Mouse (Mus musculus) adrenal gland, adult 2 months (tissue): Measurements from ENCODE around the gene Gpr84. TPM values are rescaled to one million over a fixed set of nuclear protein-coding genes. Genes with fewer than 3 reads are reported as not detected.

Source experiments
- DNase-seq: peaks from one replicate; pipeline ENCODE4 v3.0.0; 2021
- long read RNA-seq: library from polyadenylated mRNA; stranded (forward); transcript quantifications from one replicate; pipeline ENCODE4 v2.0.0, GENCODE M21; 2021
- polyA plus RNA-seq: library from polyadenylated mRNA; depleted of rRNA; stranded (reverse); fragments of >200 nt; gene quantifications from 2 replicates; pipeline ENCODE4 v1.2.3, GENCODE M21; 2012; rRNA removed
- total RNA-seq, 2 experiments: library from RNA; stranded (reverse); gene quantifications; 2 replicates each; pipeline ENCODE4 v1.2.3; 2021

Gene Gpr84
- total RNA-seq (not detected), polyA plus RNA-seq (0.09 and 0.15 TPM in 2 replicates)
- long read RNA-seq: 0 reads

GRCm38 (mm10) chr15:103310365-103310910, at the start of gene Gpr84:
Gene Gpr84, minus strand, starts transcription at chr15:103310612.
- DNase-seq: no peak

- peak; percentile 87 for DNase-seq
Measured at GRCm38 (mm10) chr15:103359869-103360602, 49.6 kb upstream of the Gpr84 start.

GRCm38 (mm10) chr15:103359122-103359510, 48.7 kb upstream of the Gpr84 start:
- DNase-seq: peak; percentile 38

GRCm38 (mm10) chr15:103358278-103359121, 48.1 kb upstream of the Gpr84 start:
- peak; percentile 86 for DNase-seq

GRCm38 (mm10) chr15:103357817-103358216, 47.4 kb upstream of the Gpr84 start:
- no peak for DNase-seq

GRCm38 (mm10) chr15:103356130-103356529, 45.7 kb upstream of the Gpr84 start:
- DNase-seq: no peak

GRCm38 (mm10) chr15:103355420-103355819, 45.0 kb upstream of the Gpr84 start:
- DNase-seq: no peak

GRCm38 (mm10) chr15:103354690-103355089, 44.3 kb upstream of the Gpr84 start:
- DNase-seq: no peak

- peak; percentile 6 for DNase-seq
Measured at GRCm38 (mm10) chr15:103353511-103354256, 43.3 kb upstream of the Gpr84 start.

- DNase-seq: peak; percentile 65
Measured at GRCm38 (mm10) chr15:103352856-103353255, 42.4 kb upstream of the Gpr84 start.

GRCm38 (mm10) chr15:103347275-103347684, 36.9 kb upstream of the Gpr84 start:
- DNase-seq: peak; percentile 65

- DNase-seq: no peak
Measured at GRCm38 (mm10) chr15:103345789-103346188, 35.4 kb upstream of the Gpr84 start.

GRCm38 (mm10) chr15:103343556-103343955, 33.1 kb upstream of the Gpr84 start:
- no peak for DNase-seq

- DNase-seq: no peak
Measured at GRCm38 (mm10) chr15:103343008-103343407, 32.6 kb upstream of the Gpr84 start.

GRCm38 (mm10) chr15:103342415-103342814, 32.0 kb upstream of the Gpr84 start:
- peak; percentile 80 for DNase-seq

GRCm38 (mm10) chr15:103341547-103341946, 31.1 kb upstream of the Gpr84 start:
- no peak for DNase-seq

- DNase-seq: no peak
Measured at GRCm38 (mm10) chr15:103340786-103341185, 30.4 kb upstream of the Gpr84 start.

- DNase-seq: peak; percentile 75
Measured at GRCm38 (mm10) chr15:103339961-103340337, 29.5 kb upstream of the Gpr84 start, which contains the start of gene Zfp385a. Gene Zfp385a, minus strand, starts transcription at chr15:103340093.

- DNase-seq: no peak
Measured at GRCm38 (mm10) chr15:103339166-103339960, 29.0 kb upstream of the Gpr84 start.

- no peak for DNase-seq
Measured at GRCm38 (mm10) chr15:103338829-103339165, 28.4 kb upstream of the Gpr84 start.

GRCm38 (mm10) chr15:103336996-103337667, 26.7 kb upstream of the Gpr84 start:
- no peak for DNase-seq
